Mouse (Mus musculus) midbrain, postnatal 0 days (tissue): ENCODE data around the gene Ttc21a. TPM values are rescaled to one million over a fixed set of nuclear protein-coding genes. Genes with fewer than 3 reads are reported as not detected.

Experiments used
- ATAC-seq: fragments of 200-750 bp; cut with Nextera tagmentation; 2 replicates; pipeline ENCODE4 v1.8.0; 2017; ENCODE audit warnings: moderate number of reproducible peaks, mild to moderate bottlenecking, moderate TSS enrichment, moderate library complexity; ENCODE audit not compliant: low FRiP score
- DNase-seq: peaks from one replicate; pipeline ENCODE4 v3.0.0-alpha.2; 2015; ENCODE audit warnings: low spot score
- H3K27ac ChIP-seq: fragments of 300-500 bp; sonication (generic); 2 replicates; pipeline ENCODE4 v1.5.1; 2014; ENCODE audit warnings: low read depth, mild to moderate bottlenecking, low read length, mixed read lengths
- H3K27me3 ChIP-seq: fragments of 300-500 bp; sonication (generic); 2 replicates; pipeline ENCODE4 v1.6.1; 2014; ENCODE audit warnings: low read length, control low read depth, mixed read lengths; ENCODE audit not compliant: insufficient read depth
- H3K36me3 ChIP-seq: fragments of 300-500 bp; sonication (generic); 2 replicates; pipeline ENCODE4 v1.6.1; 2014; ENCODE audit warnings: low read length, control low read depth, mixed read lengths; ENCODE audit not compliant: insufficient read depth
- H3K4me1 ChIP-seq: fragments of 300-500 bp; sonication (generic); 2 replicates; pipeline ENCODE4 v1.6.1; 2014; ENCODE audit warnings: mild to moderate bottlenecking, control low read depth, antibody characterized with exemption, low read length, mixed read lengths; ENCODE audit not compliant: insufficient read depth
- H3K4me2 ChIP-seq: fragments of 300-500 bp; sonication (generic); 2 replicates; pipeline ENCODE4 v1.6.1; 2014; ENCODE audit warnings: low read depth, mild to moderate bottlenecking, low read length, mixed read lengths; ENCODE audit not compliant: poor library complexity, severe bottlenecking
- H3K4me3 ChIP-seq: fragments of 300-500 bp; sonication (generic); 2 replicates; pipeline ENCODE4 v1.5.1; 2014; ENCODE audit warnings: low read depth, mild to moderate bottlenecking, low read length, moderate library complexity
- H3K9ac ChIP-seq: fragments of 300-500 bp; sonication (generic); replicated peaks from 2 replicates; pipeline ENCODE4 v1.6.1; 2014; ENCODE audit warnings: mild to moderate bottlenecking, low read length, moderate library complexity, mixed read lengths; ENCODE audit not compliant: poor library complexity, severe bottlenecking
- H3K9me3 ChIP-seq: fragments of 300-500 bp; sonication (generic); 2 replicates; pipeline ENCODE4 v1.6.1; 2016; ENCODE audit warnings: low read length, control low read depth
- CTCF ChIP-seq: IDR thresholded peaks from 2 replicates; pipeline ENCODE4 v1.5.1; 2016; ENCODE audit warnings: antibody characterized with exemption, mild to moderate bottlenecking
- WGBS: fragments of 180-500 bp; shearing (Covaris S2); extraction: QIAGEN DNeasy Blood & Tissue Kit; methylation state at CpG from one replicate; pipeline ENCODE4 v1.1.7; 2014; 5-methylcytosine and 5-hydroxymethylcytosine counted together
- polyA plus RNA-seq: library from polyadenylated mRNA; unstranded; fragments of >200 nt; fragmentation: Nextera tagmentation; extraction: Ambion mirVana; gene quantifications from 2 replicates; pipeline ENCODE4 v1.2.1, GENCODE M21; 2015
- total RNA-seq: library from RNA; depleted of rRNA; stranded (reverse); fragments of >200 nt; gene quantifications from 2 replicates; pipeline ENCODE4 v1.2.3, GENCODE M21; 2014; rRNA removed

Gene Ttc21a
- 4.6 and 4.9 TPM in 2 replicates for total RNA-seq
- 1.1 and 1.4 TPM in 2 replicates for polyA plus RNA-seq

DNA sequence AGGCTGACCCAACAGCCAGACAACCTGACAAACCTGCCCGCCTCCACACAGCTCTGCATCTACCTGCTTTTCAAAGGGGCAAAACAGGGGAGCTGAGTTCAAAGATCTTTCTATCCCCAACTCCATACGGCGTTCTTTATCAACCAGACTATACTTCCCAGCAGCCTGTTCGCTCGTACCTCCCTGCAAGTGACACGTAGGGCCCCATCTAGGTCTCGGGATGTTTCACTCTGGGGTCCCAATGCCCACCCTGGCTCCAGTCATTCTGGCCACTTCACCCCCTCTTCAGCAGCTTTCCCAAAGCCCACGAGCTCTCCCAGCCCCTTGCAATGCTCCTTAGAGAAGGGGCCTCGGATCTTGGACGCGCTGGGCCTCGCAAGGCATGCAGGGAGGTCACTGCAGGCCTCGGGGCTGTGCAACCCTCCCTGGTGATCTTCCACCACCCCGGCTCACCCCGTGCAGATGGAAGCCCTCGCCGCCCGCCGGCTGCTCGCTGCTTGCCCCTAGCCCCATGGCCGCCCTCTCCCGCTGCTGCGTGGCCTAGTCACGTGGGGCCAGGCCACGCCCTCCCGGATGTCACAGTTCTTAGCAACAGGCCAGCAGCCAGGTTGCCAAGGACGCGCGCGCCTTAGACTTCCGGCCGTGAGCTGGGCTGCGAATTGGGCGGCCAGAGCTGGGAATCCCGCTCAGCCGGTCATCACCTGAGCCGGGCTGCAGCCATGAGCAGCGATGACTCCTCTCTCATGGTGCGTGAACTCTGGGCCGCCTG lies at the start of gene Ttc21a, which contains the start of gene Gorasp1:
Ttc21a (plus strand) TSS at position 602 of the 769 bp plus-strand sequence.
Gorasp1 (minus strand) TSS at position 561 of the 769 bp plus-strand sequence.
- no peaks in the 10 kb centered on the region for H3K27me3 ChIP-seq
- peak within 1 kb of the TSS; percentile 80 for H3K9ac ChIP-seq

GRCm38 (mm10) chr9:119888843-119889246 lies 48.6 kb upstream of the Ttc21a start:
- no peaks in the 10 kb centered on the region for H3K4me1 ChIP-seq
- DNase-seq (peak; percentile 19), ATAC-seq (no peak)
- no peak overlapping the region for H3K27ac ChIP-seq
- no peak overlapping the region for H3K4me3 ChIP-seq
- no peaks in the 10 kb centered on the region for H3K9me3 ChIP-seq
- no peak for TF ChIP-seq CTCF
- H3K9ac ChIP-seq: no peak overlapping the region
- no peaks in the 10 kb centered on the region for H3K27me3 ChIP-seq
- no peak overlapping the region for H3K4me2 ChIP-seq
- 11% methylated on average over 2 of the region's 2 CpGs for WGBS
- H3K36me3 ChIP-seq: no peaks in the 10 kb centered on the region

More for the DNA sequence above, at the start of gene Ttc21a, which contains the start of gene Gorasp1:
- H3K4me2 ChIP-seq: peak within 1 kb of the TSS; percentile 73
- H3K27ac ChIP-seq: peak within 1 kb of the TSS; percentile 67
- 0 out of 2 replicates have a peak, but pooled peaks cover under 1% of the 10 kb centered on the region for H3K36me3 ChIP-seq
- peak within 1 kb of the TSS; percentile 56 for H3K4me3 ChIP-seq
- H3K9me3 ChIP-seq: no peaks in the 10 kb centered on the region
- DNase-seq: peak; percentile 94
- WGBS: under 1% methylated on average over 39 of the region's 40 CpGs
- peak; percentile 93 for ATAC-seq
- 0 out of 2 replicates have a peak, but pooled peaks cover 7% of the 10 kb centered on the region for H3K4me1 ChIP-seq
- no peak for TF ChIP-seq CTCF

GRCm38 (mm10) chr9:119889446-119889845 lies 48.0 kb upstream of the Ttc21a start:
- Histone ChIP-seq H3K4me2 (no peak overlapping the region), H3K27me3 (no peaks in the 10 kb centered on the region), H3K9me3 (no peaks in the 10 kb centered on the region), H3K9ac (no peak overlapping the region), H3K36me3 (no peaks in the 10 kb centered on the region), H3K4me1 (no peaks in the 10 kb centered on the region), H3K27ac (no peak overlapping the region), H3K4me3 (no peak overlapping the region)
- no peak for TF ChIP-seq CTCF
- ATAC-seq: no peak
- WGBS: 73% methylated on average over 9 of the region's 9 CpGs
- no peak for DNase-seq

GRCm38 (mm10) chr9:119890692-119891091 lies 46.7 kb upstream of the Ttc21a start:
- Histone ChIP-seq H3K9me3 (no peaks in the 10 kb centered on the region), H3K27ac (no peak overlapping the region), H3K4me3 (no peak overlapping the region), H3K4me2 (no peak overlapping the region), H3K27me3 (no peaks in the 10 kb centered on the region), H3K36me3 (no peaks in the 10 kb centered on the region), H3K4me1 (peaks cover 3% of the 10 kb centered on the region; the same call in 1 of the 2 replicates), H3K9ac (no peak overlapping the region)
- DNase-seq: peak; percentile 77
- peak; percentile 87 for TF ChIP-seq CTCF
- ATAC-seq: no peak
- 43% methylated on average over 2 of the region's 2 CpGs for WGBS

DNA sequence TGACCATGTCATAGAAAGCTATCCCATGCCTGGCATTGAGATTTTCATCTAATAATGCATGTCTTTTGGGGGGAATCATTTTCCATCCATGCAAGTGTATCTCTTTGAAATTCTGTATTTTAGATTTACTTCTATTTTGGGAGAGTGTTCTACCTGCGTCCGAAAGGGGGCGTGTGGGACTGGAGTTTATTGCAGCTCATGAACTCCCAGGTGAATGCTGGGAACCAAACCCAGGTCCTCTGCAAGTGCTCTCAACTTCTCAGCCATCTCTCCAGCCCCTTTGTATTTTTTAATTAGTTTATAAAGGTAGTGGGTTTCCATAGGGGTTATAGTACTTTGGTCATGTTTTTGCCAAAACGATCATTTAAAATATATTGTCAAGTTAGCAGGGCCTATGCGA lies 43.5 kb upstream of the Ttc21a start:
- TF ChIP-seq CTCF: no peak
- 0 out of 2 replicates have a peak overlapping the region, but pooled peaks have one; percentile 84 for H3K9ac ChIP-seq
- no peaks in the 10 kb centered on the region for H3K36me3 ChIP-seq
- H3K4me3 ChIP-seq: peak overlapping the region; percentile 97; the same call in 1 of the 2 replicates
- H3K9me3 ChIP-seq: no peaks in the 10 kb centered on the region
- H3K27me3 ChIP-seq: no peaks in the 10 kb centered on the region
- peak overlapping the region; percentile 86 for H3K4me2 ChIP-seq
- ATAC-seq: no peak
- WGBS: 89% methylated on average over 5 of the region's 5 CpGs
- DNase-seq: no peak
- H3K27ac ChIP-seq: no peak overlapping the region
- H3K4me1 ChIP-seq: peaks cover 9% of the 10 kb centered on the region; the same call in 1 of the 2 replicates
